Mouse (Mus musculus) hindbrain, embryonic 15.5 days (tissue): Measurements from ENCODE around the gene BC061212. TPM values are rescaled to one million over a fixed set of nuclear protein-coding genes. Genes with fewer than 3 reads are reported as not detected.
"Not testable (repeated sequence)": the region's sequence is repeated elsewhere in the genome, so short reads cannot be mapped to it uniquely, and the experiment has no call there.

Experiments used
- ATAC-seq: fragments of 200-750 bp; cut with Nextera tagmentation; 2 replicates; pipeline ENCODE4 v1.8.0; 2017; ENCODE audit warnings: low read depth, moderate number of reproducible peaks, moderate TSS enrichment; ENCODE audit not compliant: low FRiP score
- H3K27ac ChIP-seq: fragments of 300-500 bp; sonication (generic); replicated peaks from 2 replicates; pipeline ENCODE4 v1.5.1; 2015; ENCODE audit warnings: mild to moderate bottlenecking, inconsistent platforms
- H3K27me3 ChIP-seq: fragments of 300-500 bp; sonication (generic); 2 replicates; pipeline ENCODE4 v1.6.1; 2015; ENCODE audit warnings: control low read depth, inconsistent platforms
- H3K36me3 ChIP-seq: fragments of 300-500 bp; sonication (generic); 2 replicates; pipeline ENCODE4 v1.6.1; 2015; ENCODE audit warnings: control low read depth, inconsistent platforms
- H3K4me1 ChIP-seq: fragments of 300-500 bp; sonication (generic); replicated peaks from 2 replicates; pipeline ENCODE4 v1.6.1; 2015; ENCODE audit warnings: control low read depth, inconsistent platforms
- H3K4me2 ChIP-seq: fragments of 300-500 bp; sonication (generic); 2 replicates; pipeline ENCODE4 v1.6.1; 2015; ENCODE audit warnings: moderate library complexity, mild to moderate bottlenecking, inconsistent platforms
- H3K4me3 ChIP-seq: fragments of 300-500 bp; sonication (generic); 2 replicates; pipeline ENCODE4 v1.5.1; 2015; ENCODE audit warnings: mild to moderate bottlenecking, inconsistent platforms
- H3K9ac ChIP-seq: fragments of 300-500 bp; sonication (generic); 2 replicates; pipeline ENCODE4 v1.6.1; 2015; ENCODE audit warnings: inconsistent platforms
- H3K9me3 ChIP-seq: fragments of 300-500 bp; sonication (generic); 2 replicates; pipeline ENCODE4 v1.6.1; 2016; ENCODE audit warnings: control low read depth, inconsistent platforms
- WGBS: fragments of 180-500 bp; shearing (Covaris S2); methylation state at CpG from one replicate; pipeline ENCODE4 v1.1.7; 2015; 5-methylcytosine and 5-hydroxymethylcytosine counted together
- polyA plus RNA-seq: library from polyadenylated mRNA; unstranded; fragments of >200 nt; fragmentation: Nextera tagmentation; extraction: Ambion mirVana; gene quantifications from 2 replicates; pipeline ENCODE4 v1.2.1, GENCODE M21; 2015

The BC061212 gene
- polyA plus RNA-seq, result not detected in 2 replicates

DNA sequence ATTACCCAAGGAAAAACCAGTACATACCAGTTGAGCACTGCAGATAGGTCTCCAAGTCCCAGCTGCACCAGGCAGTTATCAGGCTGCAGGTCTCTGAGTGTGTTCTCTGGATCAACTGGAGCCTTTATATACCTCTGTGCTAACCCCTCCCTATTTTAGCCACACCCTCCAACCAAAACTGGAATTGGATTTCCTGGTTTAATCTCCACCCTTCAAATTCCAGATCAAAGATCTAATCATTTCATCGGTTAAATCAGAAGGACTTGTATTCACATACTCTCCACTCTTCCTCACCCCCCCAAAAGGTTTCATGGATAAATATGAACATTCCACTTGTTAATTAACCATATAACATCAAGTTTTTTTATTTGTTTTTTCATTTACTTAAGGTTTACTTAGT is at the start of gene BC061212:
TSS of gene BC061212 (minus strand) at position 101 of the 400 bp plus-strand sequence.
- H3K9ac ChIP-seq, H3K4me2 ChIP-seq, H3K9me3 ChIP-seq, H3K4me1 ChIP-seq, H3K36me3 ChIP-seq, ATAC-seq, H3K27ac ChIP-seq, H3K4me3 ChIP-seq, H3K27me3 ChIP-seq: not testable (repeated sequence)
- WGBS, result no CpG with 5 or more reads among the region's 1 CpGs

DNA sequence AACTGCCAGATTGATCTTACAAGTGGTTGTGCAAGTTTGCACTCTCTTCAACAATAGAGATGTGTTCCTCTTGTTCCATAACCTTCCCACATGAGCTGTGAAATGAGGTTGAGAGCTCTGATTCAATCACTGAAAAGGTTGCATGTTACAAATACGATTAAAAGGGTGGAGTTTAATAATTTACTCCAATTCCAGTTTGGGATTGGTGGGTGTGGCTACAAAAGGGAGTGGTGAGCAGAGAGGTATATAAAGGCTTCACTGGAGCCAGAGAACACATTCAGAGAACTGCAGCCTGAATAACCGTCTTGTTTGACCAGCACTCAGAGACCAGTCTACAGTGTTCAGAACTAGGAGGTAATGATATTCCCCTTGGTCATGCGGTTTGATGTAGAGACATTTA is 5.7 kb upstream of the BC061212 start, which contains the start of gene Gm6351:
TSS of gene Gm6351 (plus strand) at position 301 of the 400 bp plus-strand sequence.
- H3K9me3 ChIP-seq, H3K4me2 ChIP-seq, H3K27ac ChIP-seq, H3K9ac ChIP-seq, H3K4me1 ChIP-seq, H3K27me3 ChIP-seq, H3K36me3 ChIP-seq, H3K4me3 ChIP-seq, ATAC-seq: not testable (repeated sequence)
- no CpG with 5 or more reads among the region's 3 CpGs for WGBS

Other genes starting within 250 kb of the BC061212 start
- gene Gm7792, start 226.8 kb downstream of the BC061212 start, polyA plus RNA-seq, result not detected in 2 replicates
- gene Gm16429, start 141.5 kb downstream of the BC061212 start, polyA plus RNA-seq, result not detected in 2 replicates
- not detected in 2 replicates for gene Gm6351, start 5.8 kb upstream of the BC061212 start, polyA plus RNA-seq
- gene Gm3106, start 147.5 kb upstream of the BC061212 start, polyA plus RNA-seq, result not detected in 2 replicates
- gene A430089I19Rik, start 236.3 kb upstream of the BC061212 start, polyA plus RNA-seq, result not detected in 2 replicates
- gene Gm6502, start 243.9 kb upstream of the BC061212 start, polyA plus RNA-seq, result not detected in 2 replicates